Mouse (Mus musculus) erythroblast, embryonic 14.5 days (primary cell): ENCODE results near the gene Ppp1r3d.

ENCODE experiments used
- GATA1 ChIP-seq: IDR thresholded peaks from 2 replicates; pipeline ENCODE4 v1.6.1; 2012; ENCODE audit warnings: low read length, inconsistent platforms, mixed read lengths
- TAL1 ChIP-seq: IDR thresholded peaks from 3 replicates; pipeline ENCODE4 v1.6.1; 2012; ENCODE audit warnings: low read length, inconsistent platforms, mixed read lengths

DNA sequence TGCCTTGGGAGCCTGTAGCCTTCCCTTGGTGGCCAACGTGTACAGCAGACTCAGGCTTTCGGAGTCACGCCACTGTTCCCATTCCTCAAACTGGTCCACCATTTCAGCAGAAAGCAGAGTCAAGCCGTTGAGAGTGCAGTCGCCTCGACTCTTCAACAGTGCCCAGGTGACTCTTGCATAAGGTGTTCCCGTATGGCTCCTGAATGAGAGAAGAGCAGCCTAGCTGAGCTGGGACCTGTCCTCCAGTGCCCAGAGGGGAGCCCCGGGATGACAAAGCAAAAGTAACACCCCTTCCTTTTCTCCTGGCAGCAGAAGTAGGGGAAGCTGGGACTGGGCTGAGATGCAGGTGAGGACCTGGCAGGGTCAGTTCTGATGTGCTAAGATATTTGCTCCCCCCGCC lies 13.9 kb upstream of the Ppp1r3d start:
- TF ChIP-seq GATA1 = no peak
- no peak for TF ChIP-seq TAL1
